Mouse (Mus musculus) myocyte (in vitro differentiated cells): ENCODE results near the gene A630023A22Rik. TPM values are rescaled to one million over a fixed set of nuclear protein-coding genes. Genes with fewer than 3 reads are reported as not detected.

Experiments
- H3K27me3 ChIP-seq: one replicate; pipeline ENCODE4 v1.6.1; 2011; ENCODE audit not compliant: control insufficient read depth, insufficient read depth, insufficient read length
- H3K36me3 ChIP-seq: one replicate; pipeline ENCODE4 v1.6.1; 2011; ENCODE audit not compliant: control insufficient read depth, insufficient read depth
- H3K4me2 ChIP-seq: one replicate; pipeline ENCODE4 v1.6.1; 2011; ENCODE audit warnings: low read depth, control low read depth
- H3K4me3 ChIP-seq: one replicate; pipeline ENCODE4 v1.5.1; 2011; ENCODE audit warnings: mild to moderate bottlenecking, control low read depth, moderate library complexity
- H3K79me2 ChIP-seq: one replicate; pipeline ENCODE4 v1.6.1; 2011; ENCODE audit not compliant: control insufficient read depth, insufficient read depth
- H3ac ChIP-seq: one replicate; pipeline ENCODE4 v1.6.1; 2011; ENCODE audit not compliant: control insufficient read depth, insufficient read length
- CEBPB ChIP-seq: IDR thresholded peaks from 2 replicates; pipeline ENCODE4 v1.6.1; 2011; ENCODE audit warnings: mild to moderate bottlenecking, moderate library complexity; ENCODE audit not compliant: poor library complexity, insufficient read depth, severe bottlenecking
- E2F4 ChIP-seq: IDR thresholded peaks from one replicate; pipeline ENCODE4 v1.6.1; 2011; ENCODE audit warnings: mild to moderate bottlenecking, control low read depth, moderate library complexity; ENCODE audit not compliant: insufficient read depth
- MAX ChIP-seq: IDR thresholded peaks from one replicate; pipeline ENCODE4 v1.6.1; 2011; ENCODE audit warnings: low read depth, mild to moderate bottlenecking, control low read depth
- MYOD1 ChIP-seq, 3 experiments: IDR thresholded peaks; one replicate each; pipeline ENCODE4 v1.6.1; 2011; ENCODE audit warnings: control low read depth in 2 of 3, low read depth in 2 of 3, mild to moderate bottlenecking in 2 of 3, moderate library complexity in 1 of 3; ENCODE audit not compliant: insufficient read length in 2 of 3, control insufficient read depth in 1 of 3
- MYOG ChIP-seq, 3 experiments: IDR thresholded peaks; one replicate each; pipeline ENCODE4 v1.6.1; 2011; ENCODE audit warnings: control low read depth in 2 of 3, low read depth in 2 of 3, mild to moderate bottlenecking in 2 of 3; ENCODE audit not compliant: insufficient read length in 2 of 3, control insufficient read depth in 1 of 3, insufficient read depth in 1 of 3
- POLR2A ChIP-seq: IDR thresholded peaks from one replicate; pipeline ENCODE4 v1.6.1; 2011; ENCODE audit warnings: low read depth, mild to moderate bottlenecking, control low read depth, moderate library complexity; ENCODE audit not compliant: insufficient read length
- POLR2AphosphoS2 ChIP-seq: IDR thresholded peaks from one replicate; pipeline ENCODE4 v1.6.1; 2011; ENCODE audit warnings: low read depth, control low read depth; ENCODE audit not compliant: insufficient read length
- REST ChIP-seq: IDR thresholded peaks from one replicate; pipeline ENCODE4 v1.6.1; 2011; ENCODE audit warnings: mild to moderate bottlenecking, control low read depth, moderate library complexity; ENCODE audit not compliant: insufficient read depth, insufficient read length
- SRF ChIP-seq: IDR thresholded peaks from one replicate; pipeline ENCODE4 v1.6.1; 2011; ENCODE audit warnings: low read depth; ENCODE audit not compliant: control insufficient read depth, insufficient read length
- TCF12 ChIP-seq: IDR thresholded peaks from one replicate; pipeline ENCODE4 v1.6.1; 2011; ENCODE audit warnings: mild to moderate bottlenecking, control low read depth; ENCODE audit not compliant: poor library complexity, insufficient read depth, severe bottlenecking
- TCF3 ChIP-seq: IDR thresholded peaks from one replicate; pipeline ENCODE4 v1.6.1; 2011; ENCODE audit warnings: low read depth, control low read depth; ENCODE audit not compliant: insufficient read length
- USF1 ChIP-seq: IDR thresholded peaks from one replicate; pipeline ENCODE4 v1.6.1; 2011; ENCODE audit warnings: low read depth, mild to moderate bottlenecking, control low read depth, moderate library complexity
- polyA plus RNA-seq: library from polyadenylated mRNA; unstranded; fragments of >200 nt; fragmentation: generic; extraction: Trizol; gene quantifications from one replicate; pipeline ENCODE4 v1.2.1, GENCODE M21; 2012; ENCODE audit warnings: missing spikeins

Gene A630023A22Rik
- polyA plus RNA-seq, 1 experiment, result 1.0 TPM

- Histone ChIP-seq H3K36me3 (no peaks in the 10 kb centered on the region), H3K4me3 (no peak overlapping the region), H3K27me3 (no peaks in the 10 kb centered on the region), H3K79me2 (no peaks in the 10 kb centered on the region), H3ac (no peak overlapping the region), H3K4me2 (no peak overlapping the region)
- no peak for TF ChIP-seq CEBPB
- no peak for TF ChIP-seq REST
- TF ChIP-seq USF1, result no peak
- no peak for TF ChIP-seq TCF12
- TF ChIP-seq MYOG (IDR thresholded peaks at IDR 0.05; ENCODE audit: control insufficient read depth in 1 of 3, insufficient read depth in 1 of 3, insufficient read length in 2 of 3, low read depth in 2 of 3), result no peak
- no peak for TF ChIP-seq POLR2A
- TF ChIP-seq MYOD1 (IDR thresholded peaks at IDR 0.05; ENCODE audit: control insufficient read depth in 1 of 3, insufficient read length in 2 of 3, low read depth in 2 of 3), result no peak
Observed at GRCm38 (mm10) chr14:34033841-34034610, 68.5 kb downstream of the A630023A22Rik start.

- Histone ChIP-seq H3K4me2 (no peak overlapping the region), H3K4me3 (no peak overlapping the region)
- no peak for TF ChIP-seq MYOD1 (IDR thresholded peaks at IDR 0.05; ENCODE audit: control insufficient read depth in 1 of 3, insufficient read length in 2 of 3, low read depth in 2 of 3)
- no peak for TF ChIP-seq POLR2AphosphoS2
- TF ChIP-seq MYOG (IDR thresholded peaks at IDR 0.05; ENCODE audit: control insufficient read depth in 1 of 3, insufficient read depth in 1 of 3, insufficient read length in 2 of 3, low read depth in 2 of 3), result no peak
- no peak for TF ChIP-seq TCF12
- no peak for TF ChIP-seq E2F4
- no peak for TF ChIP-seq CEBPB
Observed at GRCm38 (mm10) chr14:34026710-34027109, 75.8 kb downstream of the A630023A22Rik start.

GRCm38 (mm10) chr14:34016938-34017337 lies 85.6 kb downstream of the A630023A22Rik start:
- no peak overlapping the region for H3K4me3 ChIP-seq
- H3K79me2 ChIP-seq, result no peaks in the 10 kb centered on the region
- H3K36me3 ChIP-seq, result no peaks in the 10 kb centered on the region
- no peaks in the 10 kb centered on the region for H3K27me3 ChIP-seq
- H3K4me2 ChIP-seq, result no peak overlapping the region
- no peak for TF ChIP-seq TCF3
- TF ChIP-seq POLR2AphosphoS2, result no peak
- no peak for TF ChIP-seq SRF
- no peak for TF ChIP-seq CEBPB
- no peak for TF ChIP-seq TCF12
- TF ChIP-seq MYOD1 (IDR thresholded peaks at IDR 0.05; ENCODE audit: control insufficient read depth in 1 of 3, insufficient read length in 2 of 3, low read depth in 2 of 3), result no peak
- no peak for TF ChIP-seq USF1
- TF ChIP-seq REST, result no peak
- TF ChIP-seq POLR2A, result no peak
- TF ChIP-seq MAX, result no peak
- no peak for TF ChIP-seq MYOG (IDR thresholded peaks at IDR 0.05; ENCODE audit: control insufficient read depth in 1 of 3, insufficient read depth in 1 of 3, insufficient read length in 2 of 3, low read depth in 2 of 3)
- H3ac ChIP-seq, result no peak overlapping the region

More at GRCm38 (mm10) chr14:34026710-34027109, 75.8 kb downstream of the A630023A22Rik start:
- H3K36me3 ChIP-seq, result no peaks in the 10 kb centered on the region
- H3ac ChIP-seq, result no peak overlapping the region
- H3K27me3 ChIP-seq, result no peaks in the 10 kb centered on the region
- no peaks in the 10 kb centered on the region for H3K79me2 ChIP-seq

- H3K36me3 ChIP-seq, result no peaks in the 10 kb centered on the region
- no peak within 1 kb of the TSS for H3ac ChIP-seq
- no peak within 1 kb of the TSS for H3K4me3 ChIP-seq
- TF ChIP-seq TCF12, result no peak
- no peak for TF ChIP-seq SRF
- no peak for TF ChIP-seq CEBPB
- no peak for TF ChIP-seq USF1
- no peak for TF ChIP-seq MYOD1 (IDR thresholded peaks at IDR 0.05; ENCODE audit: control insufficient read depth in 1 of 3, insufficient read length in 2 of 3, low read depth in 2 of 3)
- TF ChIP-seq MAX, result no peak
- no peak for TF ChIP-seq TCF3
- TF ChIP-seq E2F4, result no peak
- TF ChIP-seq MYOG (IDR thresholded peaks at IDR 0.05; ENCODE audit: control insufficient read depth in 1 of 3, insufficient read depth in 1 of 3, insufficient read length in 2 of 3, low read depth in 2 of 3), result no peak
- no peak for TF ChIP-seq REST
- no peak for TF ChIP-seq POLR2AphosphoS2
- no peak for TF ChIP-seq POLR2A
- no peaks in the 10 kb centered on the region for H3K79me2 ChIP-seq
- H3K27me3 ChIP-seq, result no peaks in the 10 kb centered on the region
- no peak within 1 kb of the TSS for H3K4me2 ChIP-seq
Observed at GRCm38 (mm10) chr14:34016381-34016780, 86.2 kb downstream of the A630023A22Rik start, which contains the start of gene Gm5460. TSS of gene Gm5460 (plus strand) at chr14:34016758.

GRCm38 (mm10) chr14:34015063-34015462 lies 87.5 kb downstream of the A630023A22Rik start, which contains the start of gene Gm30083:
TSS of gene Gm30083 (minus strand) at chr14:34015182.
- no peaks in the 10 kb centered on the region for H3K36me3 ChIP-seq
- TF ChIP-seq CEBPB (no peak), MAX (no peak), TCF12 (no peak), E2F4 (no peak)
- no peak within 1 kb of the TSS for H3ac ChIP-seq
- H3K27me3 ChIP-seq, result no peaks in the 10 kb centered on the region
- no peak within 1 kb of the TSS for H3K4me3 ChIP-seq
- H3K79me2 ChIP-seq, result no peaks in the 10 kb centered on the region
- no peak within 1 kb of the TSS for H3K4me2 ChIP-seq
